Mouse (Mus musculus): ENCODE data around the gene Slc7a11. TPM values are rescaled to one million over a fixed set of nuclear protein-coding genes. Genes with fewer than 3 reads are reported as not detected.
A peak's percentile ranks its signal among the peaks of the same experiment; 100 is the strongest.

Slc7a11 gene
- total RNA-seq, 2 experiments from 2014 or later = 0.09 TPM; not detected in 1

DNA sequence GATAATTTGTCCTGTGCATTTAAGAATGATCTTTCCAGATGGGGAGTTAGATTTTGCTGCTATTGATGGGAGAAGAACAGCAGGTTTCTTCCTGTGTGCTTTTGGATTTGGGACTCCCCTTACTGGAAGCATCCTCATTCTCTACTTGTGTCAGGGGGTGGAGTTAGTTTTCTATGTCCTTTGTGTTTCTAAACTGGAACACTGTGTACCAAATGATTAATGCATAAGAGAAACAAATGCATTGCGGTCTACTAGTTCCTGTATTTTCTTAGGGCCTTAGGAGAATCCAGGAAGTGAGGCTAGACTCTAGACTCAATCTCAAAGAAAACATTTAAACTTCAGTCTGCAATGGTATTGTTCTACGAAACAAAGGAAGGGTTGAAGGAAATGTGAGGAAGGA, 122.6 kb downstream of the Slc7a11 start:
- ATAC-seq (replicated peaks; ENCODE audit: low FRiP score, low TSS enrichment, poor library complexity, severe bottlenecking) = no peak

DNA sequence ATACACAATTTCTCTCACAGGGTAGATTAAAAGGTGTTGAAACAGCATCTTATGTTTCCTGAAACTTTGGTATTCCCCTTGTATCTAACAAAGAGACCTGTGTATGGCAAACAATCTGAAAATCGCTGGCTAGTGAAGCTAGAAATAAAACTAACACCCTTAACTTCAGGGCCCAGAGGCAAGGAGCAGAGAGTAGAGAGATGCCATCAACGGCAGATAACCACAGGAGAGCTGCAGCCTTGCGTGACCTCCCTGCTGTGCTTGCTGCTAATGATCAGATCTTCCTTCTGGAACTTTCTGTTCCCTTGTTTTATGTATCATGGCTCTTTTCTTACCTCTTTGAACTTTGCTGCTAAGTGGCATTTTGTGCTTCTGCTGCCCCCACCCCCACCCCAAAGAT, 125.3 kb downstream of the Slc7a11 start:
- ATAC-seq (replicated peaks; ENCODE audit: low FRiP score, low TSS enrichment, poor library complexity, severe bottlenecking) = no peak

DNA sequence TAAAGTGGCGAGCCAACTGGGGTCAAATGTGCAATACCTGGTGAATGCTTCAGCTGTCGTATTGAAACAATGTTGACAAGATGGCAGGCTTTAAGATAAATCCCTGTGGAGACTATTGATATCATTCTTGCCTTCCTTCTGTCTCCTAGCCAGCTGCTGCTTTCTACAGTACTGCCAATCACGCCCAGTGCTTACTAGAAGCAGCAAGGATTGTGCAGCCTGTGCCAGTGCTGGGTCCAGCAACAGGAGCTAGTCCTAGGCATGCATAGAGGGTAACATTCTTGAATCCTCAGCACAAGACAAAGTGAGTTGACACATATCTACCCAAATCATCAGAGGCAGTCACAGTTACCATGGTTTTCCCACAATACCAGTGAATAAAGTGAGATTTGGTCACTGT, 129.6 kb downstream of the Slc7a11 start:
- ATAC-seq (replicated peaks; ENCODE audit: low FRiP score, low TSS enrichment, poor library complexity, severe bottlenecking) = no peak

DNA sequence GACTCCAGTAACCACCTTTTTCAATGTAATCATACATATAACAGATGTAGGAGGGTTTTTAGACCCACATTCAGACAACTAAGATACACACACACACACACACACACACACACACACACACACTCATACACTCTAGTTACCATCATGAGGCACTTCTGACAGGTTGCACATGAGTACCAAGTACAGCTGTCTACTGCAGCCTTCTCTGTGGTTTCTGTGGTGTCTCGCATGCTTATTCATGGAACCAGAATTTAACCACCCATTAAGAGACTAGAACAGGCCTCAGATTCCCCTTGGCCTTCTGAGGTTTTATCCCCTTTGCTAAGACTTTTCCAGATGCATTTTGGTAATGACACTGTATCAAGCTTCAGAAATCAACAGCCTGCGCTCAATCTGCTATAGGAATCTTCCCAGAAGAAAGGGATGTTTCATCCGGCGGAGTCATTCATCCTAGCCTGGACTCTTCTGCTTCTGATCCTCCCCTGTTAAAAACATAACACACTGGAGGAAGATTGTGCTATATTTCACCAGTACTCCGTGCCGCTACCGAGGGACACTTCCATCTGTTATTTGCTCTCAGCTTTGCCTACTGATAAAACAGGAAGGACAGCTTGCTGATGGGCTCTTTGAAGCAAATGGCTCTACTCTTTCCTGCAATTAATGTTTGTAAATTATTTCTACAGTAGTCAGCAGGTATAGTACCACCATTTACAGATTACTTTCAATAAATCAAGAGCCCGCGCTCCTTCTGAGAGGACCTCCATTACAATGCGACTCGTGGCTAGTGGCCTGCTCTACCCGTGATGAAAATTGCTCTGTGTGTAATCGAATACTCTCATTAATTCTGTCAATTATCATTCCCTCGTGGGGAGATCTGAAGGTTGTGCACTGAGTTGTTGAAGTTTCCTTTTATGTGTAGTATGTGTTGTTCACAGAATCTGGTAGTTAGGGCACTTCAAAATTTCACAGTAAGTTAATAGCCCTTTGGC, 135.8 kb downstream of the Slc7a11 start:
- ATAC-seq (replicated peaks; ENCODE audit: low FRiP score, low TSS enrichment, poor library complexity, severe bottlenecking) = no peak

DNA sequence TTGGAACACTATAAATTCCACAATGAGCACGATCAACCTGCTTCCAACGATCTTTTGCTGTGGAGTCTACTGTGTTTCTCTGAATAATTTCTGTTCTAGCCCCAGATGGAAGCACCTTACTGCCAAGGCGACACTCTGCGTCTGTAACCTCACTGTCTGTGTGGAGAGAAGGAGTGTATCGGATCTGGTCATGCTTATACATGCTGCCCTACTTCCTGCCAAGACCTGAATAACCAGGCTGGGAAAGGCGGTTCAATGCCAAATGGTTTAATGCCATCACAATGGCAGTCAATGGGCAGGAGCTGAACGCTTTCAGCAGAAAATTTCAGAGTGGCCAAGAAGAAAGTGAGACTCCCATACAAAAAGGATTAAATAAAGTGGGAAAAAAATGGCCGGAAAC, 137.1 kb downstream of the Slc7a11 start:
- no peak for ATAC-seq (replicated peaks; ENCODE audit: low FRiP score, low TSS enrichment, poor library complexity, severe bottlenecking)

DNA sequence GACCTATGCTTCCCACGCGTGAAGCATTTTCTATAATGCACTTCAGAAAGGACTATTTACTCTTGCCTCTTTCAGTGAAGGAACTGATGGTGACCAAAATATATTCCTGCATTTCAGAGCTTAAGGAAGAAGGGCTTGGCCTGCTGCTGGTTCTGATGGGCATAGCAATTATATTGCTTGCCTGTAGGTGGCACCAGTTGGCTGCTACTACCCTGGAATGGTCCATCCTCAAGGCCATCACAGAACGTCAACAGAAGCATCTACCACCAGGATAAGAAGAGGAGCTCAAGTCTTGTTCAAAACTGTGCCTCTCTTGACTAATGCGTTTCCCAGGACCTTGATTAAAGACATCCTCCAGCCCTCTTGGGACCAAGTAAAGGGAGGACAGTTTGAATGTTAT, 139.3 kb downstream of the Slc7a11 start:
- ATAC-seq (replicated peaks; ENCODE audit: low FRiP score, low TSS enrichment, poor library complexity, severe bottlenecking) = peak; percentile 86

DNA sequence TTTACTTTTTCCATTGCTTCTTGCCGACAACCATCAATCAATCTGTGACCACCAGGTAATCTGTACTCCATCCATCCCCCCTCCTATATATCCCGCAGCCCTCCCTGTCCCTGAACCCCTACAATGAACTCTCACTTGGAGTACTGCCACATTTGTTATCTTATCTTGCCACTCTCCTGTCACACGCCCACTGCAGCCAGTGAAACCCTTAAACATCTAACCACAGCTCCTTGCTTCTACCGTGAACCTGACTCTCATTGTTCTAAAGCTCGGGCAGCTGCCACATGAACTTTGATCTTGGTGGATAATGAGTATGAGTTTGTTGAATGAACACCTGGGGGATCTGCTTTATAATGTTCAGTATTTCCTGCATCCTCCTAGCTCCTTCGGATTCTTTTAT, 140.8 kb downstream of the Slc7a11 start:
- no peak for ATAC-seq (replicated peaks; ENCODE audit: low FRiP score, low TSS enrichment, poor library complexity, severe bottlenecking)

DNA sequence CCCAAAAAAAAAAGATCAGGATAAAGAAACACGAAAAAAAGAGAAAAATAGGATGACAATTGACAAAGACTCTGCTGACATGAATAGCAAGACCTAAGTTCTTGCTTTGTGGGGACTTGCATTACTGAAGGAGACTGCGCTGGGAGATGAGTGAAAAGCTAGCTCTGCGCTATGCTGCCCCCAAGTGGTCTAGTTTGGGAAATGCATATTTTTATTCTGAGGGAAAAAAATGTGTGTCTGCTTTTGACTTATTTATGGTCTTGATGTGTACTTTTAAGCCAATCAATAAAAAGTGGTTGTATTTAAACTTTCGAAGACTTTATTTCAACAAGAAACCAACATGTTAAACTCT, 142.5 kb downstream of the Slc7a11 start:
- ATAC-seq (replicated peaks; ENCODE audit: low FRiP score, low TSS enrichment, poor library complexity, severe bottlenecking) = no peak

DNA sequence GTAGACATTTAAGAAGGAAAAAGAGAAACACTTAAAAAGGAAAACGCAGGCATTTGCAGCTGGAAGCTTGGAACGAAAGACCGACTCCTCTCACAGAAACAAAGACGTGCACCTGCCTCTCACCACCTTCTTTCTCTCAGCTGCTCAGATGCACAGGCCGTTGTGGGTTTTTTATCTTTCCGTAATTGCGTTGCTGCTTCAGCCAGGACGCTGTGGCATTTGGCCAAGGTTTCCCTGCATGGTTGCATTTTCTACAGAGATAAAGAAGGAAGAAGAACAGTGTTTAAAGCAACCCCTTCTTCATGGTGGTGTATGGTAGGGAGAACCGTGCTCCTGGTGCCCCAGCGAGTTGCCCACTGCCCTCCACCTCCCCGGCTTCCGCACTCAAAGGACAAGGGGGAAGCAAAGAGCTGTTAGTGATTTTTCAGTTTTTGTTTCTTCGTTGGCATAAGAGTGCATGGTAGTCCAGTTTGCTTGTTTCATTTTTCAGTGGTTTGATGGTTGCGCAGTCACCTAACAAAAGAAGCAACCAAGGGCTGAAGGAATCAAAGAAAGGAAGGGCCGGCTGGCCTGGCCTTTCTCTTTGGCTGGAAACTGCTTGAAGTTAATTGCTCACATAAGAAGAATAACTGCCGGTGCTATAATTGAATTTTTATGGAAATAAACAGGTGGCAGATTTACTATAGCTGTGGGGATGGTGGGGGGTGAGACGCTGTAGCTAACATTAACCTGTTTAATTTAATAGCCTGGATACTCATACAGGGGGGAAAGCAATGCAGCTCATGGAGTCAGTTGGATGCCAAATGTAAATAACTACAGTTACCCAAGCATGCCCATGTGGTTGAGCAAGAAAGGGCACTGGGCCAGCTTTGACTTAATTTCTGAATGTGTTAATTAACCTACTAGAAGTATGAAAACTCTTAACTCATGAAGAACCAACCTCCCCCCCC, 143.1 kb downstream of the Slc7a11 start:
- ATAC-seq (replicated peaks; ENCODE audit: low FRiP score, low TSS enrichment, poor library complexity, severe bottlenecking) = no peak

DNA sequence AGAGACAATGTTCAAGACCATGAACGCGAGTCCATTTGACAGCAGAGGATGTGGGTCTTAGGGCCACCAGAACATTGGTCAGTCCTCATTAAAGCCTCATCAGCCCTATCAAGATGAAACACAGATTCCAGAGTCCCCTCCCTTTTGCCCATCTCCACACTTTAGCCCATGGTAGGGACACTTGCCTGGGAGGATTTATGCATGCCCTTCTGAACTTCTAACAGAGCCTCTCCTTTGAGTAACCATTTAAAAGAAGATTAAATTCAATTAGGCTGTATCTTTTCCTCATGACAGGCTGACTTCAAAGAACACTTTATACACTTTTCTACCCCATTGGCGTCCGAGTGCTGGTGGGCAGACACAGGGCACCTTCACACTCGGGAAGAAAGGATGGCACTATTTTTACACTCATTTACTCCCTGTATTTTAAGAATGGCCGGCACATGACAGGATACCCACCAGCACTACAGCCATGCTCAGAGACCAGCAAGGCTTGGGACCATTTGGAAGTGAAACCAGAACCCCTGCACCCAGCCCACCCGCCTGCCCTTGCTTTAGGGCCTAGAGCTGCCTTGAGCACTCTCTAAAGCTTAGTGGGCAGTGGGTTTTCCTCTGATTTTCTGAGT, 144.9 kb downstream of the Slc7a11 start:
- no peak for ATAC-seq (replicated peaks; ENCODE audit: low FRiP score, low TSS enrichment, poor library complexity, severe bottlenecking)

DNA sequence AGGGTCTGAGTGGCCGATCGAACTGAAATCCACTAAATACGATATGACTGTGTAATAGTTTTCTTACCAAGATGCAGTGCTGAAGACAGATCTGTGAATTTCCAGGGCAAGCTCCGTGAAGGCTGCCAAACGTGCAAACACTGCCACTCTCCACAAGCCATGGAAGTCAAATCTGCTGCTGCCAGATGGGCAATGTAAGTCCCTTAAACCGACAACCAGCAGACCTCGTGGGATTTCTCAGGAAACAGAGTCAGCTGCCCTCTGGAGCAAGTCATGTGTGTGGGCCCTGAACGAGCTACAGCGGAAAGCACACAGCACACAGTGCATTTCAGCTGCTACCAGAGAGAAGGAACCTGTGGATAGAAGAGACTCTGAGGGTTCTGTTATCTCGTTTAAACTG, 146.5 kb downstream of the Slc7a11 start:
- ATAC-seq (replicated peaks; ENCODE audit: low FRiP score, low TSS enrichment, poor library complexity, severe bottlenecking) = no peak

DNA sequence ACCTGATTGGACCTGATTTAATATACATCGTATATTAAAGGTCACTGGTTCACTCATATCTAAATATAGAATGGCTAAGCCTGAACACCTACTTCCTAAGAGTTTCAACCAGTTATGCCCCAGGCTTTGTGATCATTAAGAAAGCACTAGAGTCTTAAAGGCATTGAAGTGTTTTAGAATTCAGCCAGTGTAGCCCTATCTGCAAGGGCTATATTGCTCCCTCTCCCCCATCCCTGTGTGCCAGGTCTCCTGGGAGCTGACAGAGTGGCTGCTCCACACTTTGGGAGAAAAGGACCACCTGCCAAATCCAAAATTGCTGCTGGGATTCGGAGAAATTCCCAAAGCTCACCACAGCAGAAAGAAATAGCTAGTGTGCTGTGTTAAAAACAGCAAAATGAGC, 168.4 kb downstream of the Slc7a11 start:
- no peak for ATAC-seq (replicated peaks; ENCODE audit: low FRiP score, low TSS enrichment, poor library complexity, severe bottlenecking)

DNA sequence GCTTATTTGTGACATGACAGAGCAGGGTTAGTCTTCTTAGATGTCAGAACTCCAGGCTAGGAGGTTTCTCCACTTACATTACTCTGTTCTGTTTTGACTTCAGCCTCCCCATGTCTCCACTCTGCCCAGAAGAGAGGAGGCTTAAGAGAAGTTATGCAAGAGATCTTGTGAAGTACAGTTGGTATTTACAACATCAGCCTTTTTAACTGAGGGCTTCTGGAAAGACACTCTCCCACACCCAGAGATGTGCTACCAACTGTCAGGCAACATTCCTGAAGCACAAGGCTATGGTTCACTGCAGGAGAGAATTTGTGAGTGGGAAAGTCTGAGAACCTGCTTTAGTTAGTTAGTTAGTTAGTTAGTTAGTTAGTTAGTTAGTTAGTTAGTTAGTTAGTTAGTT, 171.2 kb downstream of the Slc7a11 start:
- ATAC-seq (replicated peaks; ENCODE audit: low FRiP score, low TSS enrichment, poor library complexity, severe bottlenecking) = no peak

DNA sequence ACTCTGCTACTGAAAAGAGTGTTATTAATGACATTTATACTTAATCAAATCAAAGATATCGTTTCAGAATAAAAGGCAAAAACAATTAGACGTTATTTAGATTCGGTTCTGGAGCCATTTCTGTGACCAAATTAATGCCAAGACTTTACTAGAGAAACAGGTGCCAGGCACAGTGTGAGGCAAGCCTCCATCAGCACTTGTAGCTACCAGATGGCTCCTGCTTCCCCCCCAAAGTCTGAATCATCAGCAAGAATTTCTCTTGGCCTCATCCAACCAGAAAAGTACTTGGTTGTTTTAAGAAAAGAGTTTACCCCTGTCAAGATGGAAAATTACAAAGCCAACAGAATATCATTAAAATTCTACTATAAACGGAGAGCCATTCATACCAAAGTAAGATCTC, 173.7 kb downstream of the Slc7a11 start:
- ATAC-seq (replicated peaks; ENCODE audit: low FRiP score, low TSS enrichment, poor library complexity, severe bottlenecking) = no peak

DNA sequence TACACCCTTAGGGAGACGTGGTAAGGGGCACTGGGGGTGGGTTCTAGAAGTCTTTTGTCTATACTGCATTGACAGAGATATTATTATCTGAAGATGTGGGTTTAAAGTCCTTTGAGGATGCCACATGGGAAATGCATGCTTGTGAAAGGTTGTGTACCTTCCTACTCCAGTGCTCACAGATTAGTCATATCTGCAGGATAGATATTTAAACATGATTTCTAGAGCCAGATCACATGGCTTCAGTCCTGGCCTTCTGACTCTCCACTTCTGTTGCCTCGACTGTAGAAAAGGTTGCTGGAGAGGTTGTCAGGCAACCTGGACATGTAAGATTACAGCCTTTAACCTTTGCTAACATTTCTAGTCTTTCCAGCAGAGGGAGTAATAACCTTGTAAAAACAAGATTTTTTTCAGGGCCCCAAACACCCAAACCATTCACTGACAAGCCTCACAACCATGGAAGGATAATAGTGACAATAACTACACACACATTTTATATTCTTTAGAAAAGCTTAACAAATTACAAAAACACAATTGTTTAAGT, 180.8 kb downstream of the Slc7a11 start:
- no peak for ATAC-seq (replicated peaks; ENCODE audit: low FRiP score, low TSS enrichment, poor library complexity, severe bottlenecking)

DNA sequence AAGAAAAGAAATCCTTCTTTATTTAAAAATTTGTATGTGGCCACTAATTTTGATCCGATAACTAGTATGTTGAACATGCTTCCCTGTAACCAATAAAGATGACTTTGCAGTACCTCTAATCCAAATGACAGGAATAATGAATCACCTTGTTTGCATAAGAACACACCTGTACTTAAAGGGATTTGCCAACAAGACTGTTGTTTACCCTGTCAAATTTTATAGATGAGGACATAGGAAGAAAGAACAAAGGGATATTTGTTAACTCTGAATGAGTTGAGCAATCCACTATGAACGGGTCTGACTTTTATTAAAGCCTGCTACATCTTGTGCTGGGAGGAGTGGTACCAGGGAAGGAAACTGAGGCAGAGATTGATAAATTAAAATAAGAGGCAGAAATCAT, 181.3 kb downstream of the Slc7a11 start:
- ATAC-seq (replicated peaks; ENCODE audit: low FRiP score, low TSS enrichment, poor library complexity, severe bottlenecking) = no peak

DNA sequence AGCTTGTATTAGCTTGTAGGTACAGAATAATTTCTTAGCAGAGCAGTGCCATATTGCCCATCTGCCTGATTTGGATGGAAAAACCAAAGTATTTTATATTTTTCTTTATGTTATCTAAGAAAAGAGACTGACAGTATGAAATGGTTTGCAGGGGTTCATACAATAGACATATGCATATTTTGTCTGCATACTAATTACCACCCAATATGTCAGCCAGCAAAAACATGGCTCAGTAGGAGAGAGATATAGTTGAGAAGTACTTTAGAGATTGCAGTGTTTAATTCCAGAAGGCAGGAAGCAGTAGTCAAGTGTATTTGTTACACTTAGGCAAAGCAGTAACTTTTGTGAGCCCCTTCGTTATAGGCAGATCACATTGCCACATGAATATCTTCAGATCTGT, 182.7 kb downstream of the Slc7a11 start:
- ATAC-seq (replicated peaks; ENCODE audit: low FRiP score, low TSS enrichment, poor library complexity, severe bottlenecking) = no peak

DNA sequence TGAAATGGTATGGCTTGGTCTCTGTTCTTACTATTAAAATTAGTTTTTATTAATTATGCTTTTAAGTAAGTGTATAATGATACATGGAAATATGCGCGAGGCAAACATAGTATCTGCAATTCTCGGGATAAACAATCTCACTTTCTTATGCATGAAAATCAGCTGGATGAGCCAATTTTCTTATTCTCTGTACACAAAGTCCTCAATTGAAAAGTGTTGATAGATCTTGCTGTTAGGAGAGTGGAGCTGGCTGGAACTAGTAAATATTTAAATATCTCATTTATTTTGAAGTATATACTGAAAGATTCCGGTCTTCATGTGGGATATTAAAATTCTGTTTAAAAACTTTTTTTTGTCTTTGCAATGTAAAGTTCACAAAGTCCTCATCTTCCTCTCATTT, 184.6 kb downstream of the Slc7a11 start:
- no peak for ATAC-seq (replicated peaks; ENCODE audit: low FRiP score, low TSS enrichment, poor library complexity, severe bottlenecking)

DNA sequence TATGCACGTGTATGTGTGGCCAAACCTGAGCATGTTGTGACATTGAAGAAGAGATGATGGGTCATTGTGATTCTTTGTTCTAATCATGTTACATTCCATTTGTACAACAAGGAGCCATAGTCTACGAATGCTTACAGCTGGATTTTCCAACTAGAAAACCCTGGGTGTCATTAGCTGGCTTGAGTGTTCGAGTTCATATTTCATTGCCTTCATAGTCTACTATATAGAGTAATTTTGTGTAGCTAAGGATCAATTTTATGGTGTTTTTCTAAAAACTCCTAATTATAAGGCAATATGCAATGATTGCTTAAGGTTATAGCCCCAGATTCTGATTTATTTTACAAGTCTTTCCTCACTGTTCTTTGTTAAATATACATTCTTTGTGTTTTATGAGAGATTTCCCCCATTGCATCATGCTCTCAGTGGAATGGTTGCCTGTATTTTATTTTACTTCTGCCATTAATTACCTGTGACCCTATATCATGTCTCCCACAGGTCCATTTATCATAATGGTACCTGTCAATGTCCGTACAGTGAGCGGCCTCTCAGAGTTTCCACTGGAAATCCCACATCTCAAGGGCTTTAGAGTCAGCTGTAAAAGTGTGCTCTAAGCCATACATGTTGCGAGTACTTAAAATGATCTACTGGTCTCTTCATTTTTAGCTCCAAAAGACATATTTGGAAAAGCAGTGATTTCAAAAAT, 193.7 kb downstream of the Slc7a11 start:
- ATAC-seq (replicated peaks; ENCODE audit: low FRiP score, low TSS enrichment, poor library complexity, severe bottlenecking) = no peak
